Mouse (Mus musculus): ENCODE measurements around the gene Raf1. TPM values are rescaled to one million over a fixed set of nuclear protein-coding genes. Genes with fewer than 3 reads are reported as not detected.

Raf1 gene
- polyA plus RNA-seq, 1 experiment from 2014 or later: 159 TPM

GRCm38 (mm10) chr6:115675508-115676336, 713 bp downstream of the Raf1 start:
- Histone ChIP-seq H3K4me1 (peaks cover 20% of the 10 kb centered on the region), H3K9ac (peak overlapping the region; percentile 99), H3K27ac (peak overlapping the region; percentile 99), H3K4me3 (peak overlapping the region; percentile 83), H3K4me2 (replicated peaks) (peak overlapping the region; percentile 71), H3K9me3 (replicated peaks) (no peaks in the 10 kb centered on the region), H3K27me3 (no peaks in the 10 kb centered on the region), H3K36me3 (no peaks in the 10 kb centered on the region)
- peak; percentile 62 for ATAC-seq (ENCODE audit: low FRiP score)
- WGBS: 0% methylated on average over 53 of the region's 53 CpGs

GRCm38 (mm10) chr6:115675166-115675507, 1.3 kb downstream of the Raf1 start:
- WGBS: under 1% methylated on average over 13 of the region's 13 CpGs
- no peaks in the 10 kb centered on the region for H3K9me3 ChIP-seq (replicated peaks)
- H3K27me3 ChIP-seq: no peaks in the 10 kb centered on the region
- H3K9ac ChIP-seq: peak overlapping the region; percentile 99
- peak overlapping the region; percentile 83 for H3K4me3 ChIP-seq
- peak overlapping the region; percentile 99 for H3K27ac ChIP-seq
- no peak for ATAC-seq (ENCODE audit: low FRiP score)
- H3K4me2 ChIP-seq (replicated peaks): peak overlapping the region; percentile 71
- H3K36me3 ChIP-seq: no peaks in the 10 kb centered on the region
- peaks cover 20% of the 10 kb centered on the region for H3K4me1 ChIP-seq

- H3K27me3 ChIP-seq: no peaks in the 10 kb centered on the region
- no peak overlapping the region for H3K27ac ChIP-seq
Observed at GRCm38 (mm10) chr6:115674316-115674715, 2.1 kb downstream of the Raf1 start.

GRCm38 (mm10) chr6:115672700-115673099, 3.7 kb downstream of the Raf1 start:
- Histone ChIP-seq H3K4me2 (replicated peaks) (no peak overlapping the region), H3K27ac (no peak overlapping the region)
- 88% methylated on average over 1 of the region's 1 CpGs for WGBS

More at GRCm38 (mm10) chr6:115674316-115674715, 2.1 kb downstream of the Raf1 start:
- peak overlapping the region; percentile 99 for H3K9ac ChIP-seq
- no peaks in the 10 kb centered on the region for H3K9me3 ChIP-seq (replicated peaks)
- H3K36me3 ChIP-seq: no peaks in the 10 kb centered on the region
- no peak for ATAC-seq (ENCODE audit: low FRiP score)
- WGBS: 50% methylated on average over 2 of the region's 2 CpGs
- peaks cover 20% of the 10 kb centered on the region for H3K4me1 ChIP-seq
- H3K4me2 ChIP-seq (replicated peaks): peak overlapping the region; percentile 71
- peak overlapping the region; percentile 83 for H3K4me3 ChIP-seq

GRCm38 (mm10) chr6:115666641-115667040, 9.8 kb downstream of the Raf1 start:
- no peak for ATAC-seq (ENCODE audit: low FRiP score)
- Histone ChIP-seq H3K27me3 (no peaks in the 10 kb centered on the region), H3K4me3 (no peak overlapping the region), H3K27ac (no peak overlapping the region), H3K9ac (no peak overlapping the region), H3K4me1 (peaks cover 8% of the 10 kb centered on the region; the same call in 1 of the 2 replicates), H3K36me3 (no peaks in the 10 kb centered on the region), H3K9me3 (replicated peaks) (no peaks in the 10 kb centered on the region), H3K4me2 (replicated peaks) (no peak overlapping the region)
- 85% methylated on average over 4 of the region's 4 CpGs for WGBS

More at GRCm38 (mm10) chr6:115672700-115673099, 3.7 kb downstream of the Raf1 start:
- no peak overlapping the region for H3K9ac ChIP-seq
- no peaks in the 10 kb centered on the region for H3K27me3 ChIP-seq
- H3K4me1 ChIP-seq: peaks cover 23% of the 10 kb centered on the region
- H3K36me3 ChIP-seq: no peaks in the 10 kb centered on the region
- no peak for ATAC-seq (ENCODE audit: low FRiP score)
- no peaks in the 10 kb centered on the region for H3K9me3 ChIP-seq (replicated peaks)
- no peak overlapping the region for H3K4me3 ChIP-seq

GRCm38 (mm10) chr6:115664268-115664667, 12.2 kb downstream of the Raf1 start:
- H3K4me3 ChIP-seq: no peak overlapping the region
- no peaks in the 10 kb centered on the region for H3K9me3 ChIP-seq (replicated peaks)
- H3K9ac ChIP-seq: no peak overlapping the region
- no peaks in the 10 kb centered on the region for H3K27me3 ChIP-seq
- 91% methylated on average over 3 of the region's 3 CpGs for WGBS
- H3K36me3 ChIP-seq: no peaks in the 10 kb centered on the region
- H3K4me1 ChIP-seq: peaks cover 14% of the 10 kb centered on the region; the same call in 1 of the 2 replicates
- no peak overlapping the region for H3K4me2 ChIP-seq (replicated peaks)
- no peak for ATAC-seq (ENCODE audit: low FRiP score)
- no peak overlapping the region for H3K27ac ChIP-seq

GRCm38 (mm10) chr6:115658802-115659201, 17.6 kb downstream of the Raf1 start:
- H3K27ac ChIP-seq: no peak overlapping the region
- no peak overlapping the region for H3K4me2 ChIP-seq (replicated peaks)
- no peak for ATAC-seq (ENCODE audit: low FRiP score)
- H3K27me3 ChIP-seq: no peaks in the 10 kb centered on the region
- H3K9ac ChIP-seq: no peak overlapping the region
- no peak overlapping the region for H3K4me3 ChIP-seq
- H3K36me3 ChIP-seq: no peaks in the 10 kb centered on the region
- H3K9me3 ChIP-seq (replicated peaks): no peaks in the 10 kb centered on the region
- H3K4me1 ChIP-seq: peaks cover 16% of the 10 kb centered on the region

GRCm38 (mm10) chr6:115653939-115654338, 22.5 kb downstream of the Raf1 start:
- no peaks in the 10 kb centered on the region for H3K27me3 ChIP-seq
- no peak overlapping the region for H3K27ac ChIP-seq
- 52% methylated on average over 2 of the region's 2 CpGs for WGBS

GRCm38 (mm10) chr6:115651719-115652118, 24.7 kb downstream of the Raf1 start:
- no peak overlapping the region for H3K9ac ChIP-seq
- peaks cover 22% of the 10 kb centered on the region for H3K4me1 ChIP-seq
- ATAC-seq (ENCODE audit: low FRiP score): no peak

More at GRCm38 (mm10) chr6:115653939-115654338, 22.5 kb downstream of the Raf1 start:
- no peak for ATAC-seq (ENCODE audit: low FRiP score)
- no peak overlapping the region for H3K4me3 ChIP-seq
- H3K9ac ChIP-seq: no peak overlapping the region
- H3K36me3 ChIP-seq: no peaks in the 10 kb centered on the region
- H3K9me3 ChIP-seq (replicated peaks): no peaks in the 10 kb centered on the region
- peaks cover 18% of the 10 kb centered on the region for H3K4me1 ChIP-seq
- H3K4me2 ChIP-seq (replicated peaks): no peak overlapping the region

GRCm38 (mm10) chr6:115650476-115651427, 25.7 kb downstream of the Raf1 start:
- H3K4me2 ChIP-seq (replicated peaks): no peak overlapping the region
- peaks cover 22% of the 10 kb centered on the region for H3K4me1 ChIP-seq
- ATAC-seq (ENCODE audit: low FRiP score): no peak
- H3K9me3 ChIP-seq (replicated peaks): no peaks in the 10 kb centered on the region
- H3K27me3 ChIP-seq: no peaks in the 10 kb centered on the region
- no peaks in the 10 kb centered on the region for H3K36me3 ChIP-seq
- 56% methylated on average over 5 of the region's 5 CpGs for WGBS
- no peak overlapping the region for H3K9ac ChIP-seq
- no peak overlapping the region for H3K27ac ChIP-seq
- no peak overlapping the region for H3K4me3 ChIP-seq

More at GRCm38 (mm10) chr6:115651719-115652118, 24.7 kb downstream of the Raf1 start:
- Histone ChIP-seq H3K9me3 (replicated peaks) (no peaks in the 10 kb centered on the region), H3K27ac (no peak overlapping the region), H3K4me2 (replicated peaks) (no peak overlapping the region), H3K36me3 (no peaks in the 10 kb centered on the region), H3K27me3 (no peaks in the 10 kb centered on the region), H3K4me3 (no peak overlapping the region)

- Histone ChIP-seq H3K4me2 (replicated peaks) (no peak overlapping the region), H3K27ac (no peak overlapping the region), H3K9ac (no peak overlapping the region), H3K4me3 (no peak overlapping the region), H3K4me1 (peaks cover 22% of the 10 kb centered on the region), H3K9me3 (replicated peaks) (no peaks in the 10 kb centered on the region), H3K36me3 (no peaks in the 10 kb centered on the region), H3K27me3 (no peaks in the 10 kb centered on the region)
- no peak for ATAC-seq (ENCODE audit: low FRiP score)
- 93% methylated on average over 1 of the region's 1 CpGs for WGBS
Observed at GRCm38 (mm10) chr6:115649792-115650365, 26.6 kb downstream of the Raf1 start.

- no peak for ATAC-seq (ENCODE audit: low FRiP score)
- Histone ChIP-seq H3K9me3 (replicated peaks) (no peaks in the 10 kb centered on the region), H3K27me3 (no peaks in the 10 kb centered on the region), H3K4me2 (replicated peaks) (no peak overlapping the region), H3K9ac (no peak overlapping the region), H3K27ac (no peak overlapping the region), H3K4me1 (peaks cover 3% of the 10 kb centered on the region), H3K4me3 (no peak overlapping the region), H3K36me3 (peaks cover 11% of the 10 kb centered on the region; the same call in 1 of the 2 replicates)
- 82% methylated on average over 1 of the region's 1 CpGs for WGBS
Observed at GRCm38 (mm10) chr6:115643315-115643714, 33.1 kb downstream of the Raf1 start.

All from hindbrain, embryonic 12.5 days (tissue).